Mouse (Mus musculus) gastrocnemius, adult 2 months (tissue): ENCODE results near the gene Rapgef4. TPM values are rescaled to one million over a fixed set of nuclear protein-coding genes. Genes with fewer than 3 reads are reported as not detected.

ENCODE experiments used
- DNase-seq: peaks from one replicate; pipeline ENCODE4 v3.0.0; 2022
- H3K27ac ChIP-seq: fragments of 200-600 bp; 2 replicates; pipeline ENCODE4 v1.8.1; 2022; ENCODE audit warnings: mild to moderate bottlenecking
- H3K4me3 ChIP-seq: fragments of 200-600 bp; 2 replicates; pipeline ENCODE4 v1.8.1; 2022; ENCODE audit warnings: mild to moderate bottlenecking, moderate library complexity
- CTCF ChIP-seq: fragments of 200-600 bp; IDR thresholded peaks from 2 replicates; pipeline ENCODE4 v1.8.1; 2022; ENCODE audit warnings: antibody characterized with exemption, mild to moderate bottlenecking, moderate library complexity
- intact Hi-C: fragments of 180-260 bp; cut with DNase I; formaldehyde crosslinking; loops from one replicate; pipeline ENCODE4 v1.15.1; 2025
- total RNA-seq, 2 experiments: library from RNA; stranded (reverse); gene quantifications; 2 replicates each; pipeline ENCODE4 v1.2.3; 2021

Rapgef4 gene
- total RNA-seq, 2 experiments from 2014 or later: 1.8 to 3.2 TPM

DNA sequence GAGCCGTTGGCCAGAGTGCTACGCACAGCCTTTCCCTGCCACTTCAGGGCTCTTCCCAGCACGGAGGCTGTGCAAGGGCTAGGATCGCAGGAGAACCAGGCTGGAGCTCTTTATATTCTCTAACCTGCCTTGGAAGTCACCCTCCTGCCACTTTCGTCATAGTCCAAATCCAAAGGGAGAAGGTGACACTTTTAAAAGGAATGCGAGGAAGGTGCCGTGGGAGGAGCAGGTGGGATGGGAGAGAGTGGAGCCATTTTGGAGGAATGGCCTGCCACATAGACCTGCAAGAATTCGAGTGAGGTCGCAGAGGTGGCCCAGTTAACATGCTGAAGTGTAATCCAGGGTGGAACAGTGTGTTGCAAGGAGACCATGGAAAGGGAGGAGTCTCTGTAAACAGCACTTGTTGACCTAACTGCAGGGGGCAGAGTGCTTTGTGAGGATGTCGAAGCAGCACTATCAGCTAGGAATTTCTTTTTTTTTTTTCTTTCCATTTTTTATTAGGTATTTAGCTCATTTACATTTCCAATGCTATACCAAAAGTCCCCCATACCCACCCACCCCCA is 94.0 kb downstream of the Rapgef4 start:
- no peak overlapping the region for H3K4me3 ChIP-seq
- no peak for TF ChIP-seq CTCF
- intact Hi-C loops: no loop called here
- no peak overlapping the region for H3K27ac ChIP-seq
- no peak for DNase-seq

DNA sequence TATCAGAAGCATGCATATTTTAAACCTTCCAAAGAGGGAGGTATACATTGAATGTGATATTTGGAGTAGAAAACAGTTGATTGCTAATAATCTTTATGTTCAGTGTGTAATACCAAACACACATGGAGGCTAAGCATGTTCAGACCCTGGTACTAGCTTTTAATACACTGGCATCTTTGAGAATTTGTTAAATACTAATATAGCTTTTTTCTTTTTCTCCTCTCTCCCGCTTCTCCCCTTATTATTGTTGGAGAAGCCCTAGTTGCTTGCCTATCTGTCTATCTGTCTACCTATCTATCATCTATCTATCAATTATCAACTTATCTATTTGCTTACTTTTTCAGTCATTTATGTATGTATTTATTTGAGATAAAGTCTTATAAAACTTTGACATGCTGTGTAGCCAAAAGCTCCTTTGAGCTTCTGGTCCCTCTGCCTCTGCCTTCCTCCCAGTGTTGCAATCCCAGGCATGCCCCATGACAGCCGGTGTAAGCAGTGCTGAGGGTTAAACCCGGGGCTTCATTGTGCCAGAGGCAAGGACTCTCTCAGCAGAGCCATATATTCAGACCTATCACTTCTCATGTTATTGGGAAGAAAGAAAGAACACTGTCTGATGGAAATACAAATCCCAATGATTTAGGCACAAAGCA is 96.6 kb downstream of the Rapgef4 start:
- H3K4me3 ChIP-seq: no peak overlapping the region
- DNase-seq: no peak
- no peak for TF ChIP-seq CTCF
- H3K27ac ChIP-seq: no peak overlapping the region
- intact Hi-C loops: no loop called here

DNA sequence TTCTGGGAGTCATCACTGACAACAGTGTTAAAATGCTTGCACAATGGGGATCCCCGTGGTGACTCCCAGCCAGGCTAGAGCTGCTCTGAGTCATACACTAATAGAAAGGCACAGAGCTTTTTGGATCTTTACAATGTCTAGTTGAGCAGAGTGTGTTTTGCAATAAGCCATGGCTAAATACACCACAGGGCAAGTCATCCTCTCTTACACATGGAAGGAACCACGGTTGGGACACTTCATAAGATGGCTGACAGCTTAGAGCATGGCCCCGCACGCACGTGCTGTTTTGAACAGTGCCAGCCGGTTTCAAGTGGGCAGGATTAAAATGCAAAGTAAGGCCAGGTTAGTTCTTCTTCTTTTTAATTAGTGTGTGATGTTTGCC is 97.1 kb downstream of the Rapgef4 start:
- intact Hi-C loops: no loop called here
- DNase-seq: no peak
- no peak overlapping the region for H3K27ac ChIP-seq

DNA sequence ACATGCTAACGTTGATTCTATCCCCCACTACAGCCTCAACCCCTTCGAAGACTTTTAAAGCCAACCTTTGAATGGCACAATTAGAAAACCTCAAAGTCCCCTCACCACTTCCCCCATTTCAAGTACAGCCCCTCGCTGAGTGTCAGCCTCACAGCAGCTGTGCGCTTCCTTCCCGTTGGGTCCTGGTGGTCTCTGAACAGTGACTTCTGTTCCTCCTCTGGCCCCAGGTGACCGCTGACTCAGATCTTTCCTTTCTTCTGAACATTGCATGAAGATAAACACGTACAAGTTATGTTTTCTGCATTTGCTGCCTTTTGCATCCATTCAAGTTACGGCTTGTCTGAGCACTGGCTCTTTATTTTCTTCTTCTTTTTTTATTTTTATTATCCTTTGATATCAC is 98.1 kb downstream of the Rapgef4 start:
- Histone ChIP-seq H3K4me3 (no peak overlapping the region), H3K27ac (no peak overlapping the region)
- no peak for DNase-seq
- intact Hi-C loops: no loop called here
- no peak for TF ChIP-seq CTCF

More for the DNA sequence above, 97.1 kb downstream of the Rapgef4 start:
- H3K4me3 ChIP-seq: no peak overlapping the region
- TF ChIP-seq CTCF: no peak

DNA sequence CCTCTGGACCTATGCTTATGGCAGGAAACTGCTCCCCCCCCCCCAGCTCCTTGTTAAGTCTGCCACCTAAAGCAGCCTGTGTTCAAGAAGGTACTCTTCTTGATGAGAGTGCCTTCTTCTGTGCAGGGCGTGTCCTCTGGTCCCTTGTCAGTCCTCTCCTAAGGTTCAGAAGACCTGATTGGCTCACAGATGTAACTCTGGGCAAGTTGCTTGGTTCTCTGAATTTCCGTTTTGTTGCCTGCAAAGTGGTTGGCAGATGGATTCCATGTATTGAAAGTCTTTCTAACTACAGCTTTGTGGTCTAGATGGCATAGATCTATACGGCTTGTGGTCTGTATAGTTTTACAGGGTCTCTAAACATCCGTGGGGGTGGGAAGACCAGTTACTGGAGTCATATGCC is 101.8 kb downstream of the Rapgef4 start:
- intact Hi-C loops: no loop called here
- no peak for TF ChIP-seq CTCF
- DNase-seq: no peak
- H3K4me3 ChIP-seq: no peak overlapping the region
- no peak overlapping the region for H3K27ac ChIP-seq

DNA sequence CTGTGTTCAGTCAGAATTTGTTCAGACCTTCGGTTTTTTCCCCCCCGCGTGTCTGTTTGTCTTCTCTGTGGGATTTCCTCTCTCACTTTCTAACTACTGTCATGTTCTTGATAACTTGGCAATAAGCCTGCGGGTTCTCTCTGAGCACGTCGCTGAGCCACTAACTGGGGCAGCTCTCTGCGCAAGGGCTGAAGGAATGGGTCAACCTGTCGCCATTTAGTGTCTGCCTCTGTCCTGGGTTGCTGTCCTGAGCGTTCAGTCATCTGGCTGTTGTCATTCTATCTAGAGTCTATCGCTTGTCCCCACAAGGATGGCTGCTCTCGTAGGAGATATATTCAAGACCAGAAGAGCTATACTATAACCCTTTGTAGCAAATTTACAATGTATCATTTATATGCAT is 107.8 kb downstream of the Rapgef4 start:
- Histone ChIP-seq H3K27ac (no peak overlapping the region), H3K4me3 (no peak overlapping the region)
- intact Hi-C loops: no loop called here
- TF ChIP-seq CTCF: no peak
- DNase-seq: no peak

DNA sequence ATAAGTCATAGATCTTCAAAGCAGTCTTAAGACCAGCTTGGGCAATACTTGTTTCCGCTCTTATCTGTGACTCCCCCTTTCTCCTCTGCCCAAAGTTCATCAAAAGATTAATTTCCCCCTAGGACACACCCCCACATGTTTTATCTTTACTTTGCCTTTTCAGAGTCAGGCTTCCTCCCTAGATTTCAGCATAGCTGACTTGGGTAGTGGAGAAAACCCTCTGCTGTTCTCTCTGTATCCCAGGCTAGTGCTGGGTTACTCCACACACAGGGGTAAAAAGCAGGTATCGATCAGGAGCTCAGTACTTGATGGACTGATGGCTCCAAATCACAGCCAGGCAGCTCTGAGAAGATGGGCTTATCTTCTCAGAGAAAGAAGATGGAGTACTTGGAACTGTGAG is 109.0 kb downstream of the Rapgef4 start:
- Histone ChIP-seq H3K27ac (no peak overlapping the region), H3K4me3 (no peak overlapping the region)
- intact Hi-C loops: loop anchor here (5.0 kb wide), 1 partner anchor 33 kb away; no protein-coding TSS in a partner anchor
- no peak for DNase-seq
- no peak for TF ChIP-seq CTCF

DNA sequence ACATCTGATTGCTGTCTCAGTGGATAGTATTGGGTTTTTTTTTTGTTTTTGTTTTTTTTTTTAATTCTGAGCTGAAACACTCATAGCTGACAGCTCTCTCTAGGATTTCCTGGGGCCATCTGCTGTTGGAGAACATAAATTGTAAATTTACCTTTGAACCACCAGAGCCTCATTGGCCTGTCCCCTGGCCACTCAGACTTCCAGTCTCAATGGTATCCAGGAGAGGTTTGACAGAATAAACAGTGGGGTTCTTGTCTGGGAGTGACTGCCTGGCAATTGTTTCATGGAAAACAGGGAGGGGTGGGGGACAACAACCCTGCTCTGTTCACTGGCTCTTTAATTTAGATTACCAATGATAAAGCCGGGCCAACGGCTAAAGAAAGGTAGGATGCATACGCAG is 111.0 kb downstream of the Rapgef4 start:
- intact Hi-C loops: loop anchor here (5.0 kb wide), 1 partner anchor 35 kb away; no protein-coding TSS in a partner anchor
- no peak for DNase-seq
- H3K27ac ChIP-seq: peak overlapping the region; percentile 12; the same call in 1 of the 2 replicates
- peak overlapping the region; percentile 7; the same call in 1 of the 2 replicates for H3K4me3 ChIP-seq
- no peak for TF ChIP-seq CTCF

DNA sequence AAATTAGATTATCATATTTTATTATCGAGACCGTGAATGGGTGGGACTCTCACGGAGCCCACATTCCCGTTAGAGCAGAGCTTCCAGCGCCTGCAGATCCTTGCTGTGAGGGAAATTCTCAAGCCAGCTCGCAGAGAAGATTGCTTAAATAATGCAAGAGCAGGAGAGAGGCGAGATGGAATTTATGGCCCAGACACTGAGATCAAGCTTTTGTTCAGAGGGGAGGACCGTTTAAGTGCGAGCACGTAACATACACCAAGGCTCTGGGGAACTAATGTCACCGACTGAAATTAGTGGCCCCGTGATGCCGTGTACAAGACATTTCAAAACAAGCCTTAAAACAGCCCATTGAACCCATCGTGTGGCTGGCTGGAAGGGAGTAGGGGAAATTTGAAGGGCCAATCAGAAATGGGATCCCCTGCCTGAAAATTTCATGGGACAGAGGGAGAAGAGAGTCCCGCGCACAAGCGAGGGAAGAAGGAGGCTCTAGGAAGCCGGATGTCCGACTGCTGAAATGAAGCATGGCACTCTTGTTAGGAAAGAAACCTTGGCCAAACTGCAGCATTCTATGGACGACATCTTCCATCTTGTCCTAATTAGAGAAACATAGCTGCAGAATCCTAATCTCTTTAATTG is 112.5 kb downstream of the Rapgef4 start:
- Histone ChIP-seq H3K4me3 (peak overlapping the region; percentile 29), H3K27ac (peak overlapping the region; percentile 66)
- intact Hi-C loops: loop anchor here (5.0 kb wide), 1 partner anchor 36 kb away; no protein-coding TSS in a partner anchor
- DNase-seq: no peak
- TF ChIP-seq CTCF: no peak

DNA sequence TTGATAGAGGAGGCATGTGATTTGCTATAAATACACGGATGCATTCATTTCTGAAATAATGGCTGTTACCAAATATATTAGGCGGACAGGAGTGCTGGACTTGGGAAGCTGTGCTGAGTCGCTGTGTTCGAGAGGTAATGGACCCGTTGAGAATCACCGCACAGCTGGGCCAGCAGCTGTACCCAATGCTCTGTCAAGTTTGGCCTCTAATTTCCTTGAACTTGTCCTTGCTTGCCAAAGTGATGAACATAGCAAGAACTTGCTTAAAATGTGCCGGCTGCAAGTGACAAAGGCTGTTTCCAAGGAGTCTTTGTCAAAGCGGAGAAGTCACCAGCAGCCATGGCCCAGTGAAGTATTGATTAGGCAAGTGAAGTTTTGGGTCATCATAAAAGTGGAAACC is 113.0 kb downstream of the Rapgef4 start:
- Histone ChIP-seq H3K4me3 (peak overlapping the region; percentile 29), H3K27ac (peak overlapping the region; percentile 66)
- no peak for TF ChIP-seq CTCF
- intact Hi-C loops: loop anchor here (5.0 kb wide), 1 partner anchor 37 kb away; no protein-coding TSS in a partner anchor
- DNase-seq: no peak

DNA sequence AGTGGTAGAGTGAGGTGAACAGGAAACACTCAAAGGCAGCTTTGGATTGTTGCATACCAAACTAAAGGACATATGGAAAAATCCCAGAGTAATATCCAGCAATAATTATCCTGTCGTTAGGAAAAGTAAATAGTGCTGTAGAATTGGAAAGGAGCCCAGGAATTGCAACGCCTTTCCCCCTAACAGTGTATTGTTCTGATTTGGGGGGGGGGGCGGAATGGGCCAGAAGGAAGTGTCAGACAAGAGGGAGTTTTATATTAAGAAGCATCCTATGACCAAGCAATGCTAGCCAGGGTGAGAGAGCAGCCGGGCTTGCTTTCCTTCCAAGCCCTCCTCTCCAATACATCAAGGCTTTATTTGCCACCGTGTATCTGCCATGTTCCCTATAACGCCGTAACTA is 113.4 kb downstream of the Rapgef4 start:
- Histone ChIP-seq H3K27ac (peak overlapping the region; percentile 66), H3K4me3 (no peak overlapping the region; the same call in 1 of the 2 replicates)
- intact Hi-C loops: loop anchor here (5.0 kb wide), 1 partner anchor 37 kb away; no protein-coding TSS in a partner anchor
- TF ChIP-seq CTCF: no peak
- no peak for DNase-seq

DNA sequence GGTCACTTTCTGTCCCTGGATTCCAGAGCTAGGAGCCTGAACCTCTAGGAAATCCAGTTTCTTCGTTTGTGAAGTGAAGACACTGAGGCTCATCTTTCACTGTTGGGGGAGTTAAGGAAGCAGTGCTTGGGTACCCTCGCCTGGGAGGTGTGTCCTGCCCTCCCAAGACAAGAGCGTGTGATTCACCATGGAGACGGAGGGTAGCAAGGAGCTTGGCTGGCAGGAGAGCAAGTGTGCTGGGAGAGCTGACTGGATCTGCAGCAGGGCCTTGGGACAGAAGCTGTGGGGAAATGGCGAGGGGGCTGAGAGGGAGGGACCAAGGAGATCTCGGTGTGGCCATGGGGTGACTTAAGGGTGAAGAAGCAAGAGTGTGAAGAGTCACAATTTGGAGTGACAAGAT is 114.0 kb downstream of the Rapgef4 start:
- TF ChIP-seq CTCF: no peak
- Histone ChIP-seq H3K4me3 (no peak overlapping the region), H3K27ac (peak overlapping the region; percentile 38; the same call in 1 of the 2 replicates)
- DNase-seq: no peak
- intact Hi-C loops: no loop called here

DNA sequence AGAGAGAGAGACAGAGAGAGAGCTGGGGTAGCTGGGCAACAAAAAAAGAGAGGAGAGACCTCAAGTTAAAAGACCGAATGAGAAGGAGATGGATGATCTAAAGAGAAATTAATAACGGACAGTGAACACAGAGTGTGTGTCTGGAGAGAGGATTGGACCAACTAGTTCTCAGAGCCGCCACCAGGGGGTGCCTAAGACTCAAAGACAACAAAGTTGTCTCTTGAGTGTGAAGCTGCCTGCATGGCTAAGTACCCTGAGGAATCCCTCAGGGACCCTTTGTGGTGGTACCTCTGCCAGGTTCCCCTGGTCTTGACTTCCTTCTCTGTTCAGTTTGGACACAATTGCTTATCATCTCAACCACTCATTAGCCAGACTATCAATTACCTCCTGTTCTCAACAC is 115.3 kb downstream of the Rapgef4 start:
- DNase-seq: peak; percentile 56
- intact Hi-C loops: loop anchor here (2.0 kb wide), 1 partner anchor 52 kb away; no protein-coding TSS in a partner anchor
- peak; percentile 70 for TF ChIP-seq CTCF
- Histone ChIP-seq H3K4me3 (no peak overlapping the region), H3K27ac (no peak overlapping the region)
